Mouse (Mus musculus) myocyte (in vitro differentiated cells): ENCODE measurements around the gene Gon7.

Experiments used
- CEBPB ChIP-seq: IDR thresholded peaks from 2 replicates; pipeline ENCODE4 v1.6.1; 2011; ENCODE audit warnings: mild to moderate bottlenecking, moderate library complexity; ENCODE audit not compliant: poor library complexity, insufficient read depth, severe bottlenecking
- E2F4 ChIP-seq: IDR thresholded peaks from one replicate; pipeline ENCODE4 v1.6.1; 2011; ENCODE audit warnings: mild to moderate bottlenecking, control low read depth, moderate library complexity; ENCODE audit not compliant: insufficient read depth
- MAX ChIP-seq: IDR thresholded peaks from one replicate; pipeline ENCODE4 v1.6.1; 2011; ENCODE audit warnings: low read depth, mild to moderate bottlenecking, control low read depth
- MYOD1 ChIP-seq, 3 experiments: IDR thresholded peaks; one replicate each; pipeline ENCODE4 v1.6.1; 2011; ENCODE audit warnings: control low read depth in 2 of 3, low read depth in 2 of 3, mild to moderate bottlenecking in 2 of 3, moderate library complexity in 1 of 3; ENCODE audit not compliant: insufficient read length in 2 of 3, control insufficient read depth in 1 of 3
- MYOG ChIP-seq, 3 experiments: IDR thresholded peaks; one replicate each; pipeline ENCODE4 v1.6.1; 2011; ENCODE audit warnings: control low read depth in 2 of 3, low read depth in 2 of 3, mild to moderate bottlenecking in 2 of 3; ENCODE audit not compliant: insufficient read length in 2 of 3, control insufficient read depth in 1 of 3, insufficient read depth in 1 of 3
- POLR2A ChIP-seq: IDR thresholded peaks from one replicate; pipeline ENCODE4 v1.6.1; 2011; ENCODE audit warnings: low read depth, mild to moderate bottlenecking, control low read depth, moderate library complexity; ENCODE audit not compliant: insufficient read length
- POLR2AphosphoS2 ChIP-seq: IDR thresholded peaks from one replicate; pipeline ENCODE4 v1.6.1; 2011; ENCODE audit warnings: low read depth, control low read depth; ENCODE audit not compliant: insufficient read length
- REST ChIP-seq: IDR thresholded peaks from one replicate; pipeline ENCODE4 v1.6.1; 2011; ENCODE audit warnings: mild to moderate bottlenecking, control low read depth, moderate library complexity; ENCODE audit not compliant: insufficient read depth, insufficient read length
- SRF ChIP-seq: IDR thresholded peaks from one replicate; pipeline ENCODE4 v1.6.1; 2011; ENCODE audit warnings: low read depth; ENCODE audit not compliant: control insufficient read depth, insufficient read length
- TCF12 ChIP-seq: IDR thresholded peaks from one replicate; pipeline ENCODE4 v1.6.1; 2011; ENCODE audit warnings: mild to moderate bottlenecking, control low read depth; ENCODE audit not compliant: poor library complexity, insufficient read depth, severe bottlenecking
- TCF3 ChIP-seq: IDR thresholded peaks from one replicate; pipeline ENCODE4 v1.6.1; 2011; ENCODE audit warnings: low read depth, control low read depth; ENCODE audit not compliant: insufficient read length
- USF1 ChIP-seq: IDR thresholded peaks from one replicate; pipeline ENCODE4 v1.6.1; 2011; ENCODE audit warnings: low read depth, mild to moderate bottlenecking, control low read depth, moderate library complexity

DNA sequence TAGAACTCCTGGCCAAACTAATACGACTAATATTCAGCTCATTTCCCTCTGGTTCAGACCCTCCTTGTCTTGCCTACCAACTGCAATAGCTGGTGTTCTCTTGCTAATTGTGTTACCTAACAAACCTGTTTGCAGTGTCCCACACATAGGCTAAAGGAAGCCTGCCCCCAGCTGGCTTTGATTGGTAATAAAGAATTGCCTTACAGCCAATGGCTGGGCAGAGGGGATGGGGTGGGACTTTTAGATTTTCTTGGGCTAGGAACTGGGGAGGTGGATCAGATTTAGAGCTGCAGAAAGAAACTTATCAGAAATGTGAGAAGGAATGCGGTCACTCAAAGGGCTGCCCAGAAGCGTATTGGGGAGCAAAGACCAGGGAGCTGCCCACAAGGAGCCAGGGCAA, 21.8 kb upstream of the Gon7 start:
- TF ChIP-seq MAX (no peak), POLR2A (no peak), USF1 (no peak), MYOG (IDR thresholded peaks at IDR 0.05; ENCODE audit: control insufficient read depth in 1 of 3, insufficient read depth in 1 of 3, insufficient read length in 2 of 3, low read depth in 2 of 3) (no peak), SRF (no peak), E2F4 (no peak), TCF12 (no peak), POLR2AphosphoS2 (no peak), CEBPB (no peak), MYOD1 (IDR thresholded peaks at IDR 0.05; ENCODE audit: control insufficient read depth in 1 of 3, insufficient read length in 2 of 3, low read depth in 2 of 3) (no peak), TCF3 (no peak), REST (no peak)
